Mouse (Mus musculus): ENCODE measurements around the gene Wdr48.

The Wdr48 gene

GRCm38 (mm10) chr9:119894339-119895009, at the start of gene Wdr48:
TSS of gene Wdr48 (plus strand) at chr9:119894878.
- DNase-seq (ENCODE audit: low spot score) = peak; percentile 97

GRCm38 (mm10) chr9:119847187-119847586, 47.5 kb upstream of the Wdr48 start:
- no peak for DNase-seq (ENCODE audit: low spot score)

- no peak for DNase-seq (ENCODE audit: low spot score)
Observed at GRCm38 (mm10) chr9:119848671-119849070, 46.0 kb upstream of the Wdr48 start.

GRCm38 (mm10) chr9:119849214-119849613, 45.5 kb upstream of the Wdr48 start:
- no peak for DNase-seq (ENCODE audit: low spot score)

- no peak for DNase-seq (ENCODE audit: low spot score)
Observed at GRCm38 (mm10) chr9:119852347-119853030, 42.2 kb upstream of the Wdr48 start.

- DNase-seq (ENCODE audit: low spot score) = no peak
Observed at GRCm38 (mm10) chr9:119853071-119853846, 41.4 kb upstream of the Wdr48 start.

GRCm38 (mm10) chr9:119854170-119854569, 40.5 kb upstream of the Wdr48 start:
- no peak for DNase-seq (ENCODE audit: low spot score)

- no peak for DNase-seq (ENCODE audit: low spot score)
Observed at GRCm38 (mm10) chr9:119887144-119887901, 7.4 kb upstream of the Wdr48 start.

- no peak for DNase-seq (ENCODE audit: low spot score)
Observed at GRCm38 (mm10) chr9:119888843-119889246, 5.8 kb upstream of the Wdr48 start.

GRCm38 (mm10) chr9:119889446-119889845, 5.2 kb upstream of the Wdr48 start:
- no peak for DNase-seq (ENCODE audit: low spot score)

- no peak for DNase-seq (ENCODE audit: low spot score)
Observed at GRCm38 (mm10) chr9:119890692-119891091, 4.0 kb upstream of the Wdr48 start.

- no peak for DNase-seq (ENCODE audit: low spot score)
Observed at GRCm38 (mm10) chr9:119893881-119894280, 797 bp upstream of the Wdr48 start.

- DNase-seq (ENCODE audit: low spot score) = no peak
Observed at GRCm38 (mm10) chr9:119895040-119895721, 503 bp downstream of the Wdr48 start.

- no peak for DNase-seq (ENCODE audit: low spot score)
Observed at GRCm38 (mm10) chr9:119899446-119899845, 4.8 kb downstream of the Wdr48 start.

GRCm38 (mm10) chr9:119902410-119903151, 7.9 kb downstream of the Wdr48 start:
- no peak for DNase-seq (ENCODE audit: low spot score)

GRCm38 (mm10) chr9:119908708-119909107, 14.0 kb downstream of the Wdr48 start:
- DNase-seq (ENCODE audit: low spot score) = no peak

GRCm38 (mm10) chr9:119909931-119910330, 15.3 kb downstream of the Wdr48 start:
- DNase-seq (ENCODE audit: low spot score) = no peak

GRCm38 (mm10) chr9:119913087-119913838, 18.6 kb downstream of the Wdr48 start:
- DNase-seq (ENCODE audit: low spot score) = no peak

GRCm38 (mm10) chr9:119919858-119920257, 25.2 kb downstream of the Wdr48 start:
- DNase-seq (ENCODE audit: low spot score) = no peak

GRCm38 (mm10) chr9:119923462-119923861, 28.8 kb downstream of the Wdr48 start:
- DNase-seq (ENCODE audit: low spot score) = no peak

Data from yolk sac, embryonic 10.5 days (tissue).